Mouse (Mus musculus) ES-E14 (cell line): ENCODE results near the gene Kcnd3.

Experiments
- MAFK ChIP-seq: IDR thresholded peaks from 2 replicates; pipeline ENCODE4 v1.6.1; 2014; ENCODE audit warnings: mild to moderate bottlenecking, low read depth, low read length, inconsistent platforms; ENCODE audit not compliant: insufficient read depth
- ZNF384 ChIP-seq: IDR thresholded peaks from 2 replicates; pipeline ENCODE4 v1.6.1; 2012; ENCODE audit warnings: low read depth, low read length, inconsistent platforms

DNA sequence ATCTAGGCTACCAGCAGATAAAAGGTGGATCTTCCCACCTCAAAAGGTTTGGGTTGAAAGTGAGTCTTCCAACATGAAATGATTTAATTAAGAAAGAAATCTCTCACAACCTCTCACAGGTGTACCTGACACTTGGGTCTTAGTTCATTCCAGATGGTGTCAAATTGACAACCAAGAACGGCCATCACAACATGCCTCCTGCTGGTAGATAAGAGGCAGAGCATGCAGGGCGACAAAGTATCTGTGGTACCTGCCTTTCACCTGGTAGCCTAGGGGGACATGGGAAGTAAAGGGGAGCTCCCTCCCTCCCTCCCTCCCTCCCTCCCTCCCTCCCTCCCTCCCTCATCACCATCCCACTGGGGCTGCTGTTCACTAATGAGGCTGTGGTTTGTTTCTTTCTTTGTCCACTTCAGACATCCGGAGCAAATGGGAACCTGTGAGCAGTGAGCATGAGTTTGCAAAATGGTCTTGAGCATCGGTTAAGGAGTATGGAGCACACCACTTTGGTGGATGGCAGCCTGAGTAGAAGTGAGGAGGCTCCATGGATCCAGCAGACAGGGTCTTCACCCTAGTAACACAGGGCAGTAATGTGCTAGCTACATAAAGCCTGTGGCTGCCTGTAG, 11.1 kb upstream of the Kcnd3 start:
- no peak for TF ChIP-seq ZNF384
- TF ChIP-seq MAFK, result no peak
